Mouse (Mus musculus): ENCODE data around the gene Usp7.
"Not testable (repeated sequence)": the region's sequence is repeated elsewhere in the genome, so short reads cannot be mapped to it uniquely, and the experiment has no call there.

Gene Usp7

GRCm38 (mm10) chr16:8784753-8785152 is 7.4 kb downstream of the Usp7 start:
- intact Hi-C loops (cut with DNase I): no loop called here

- intact Hi-C loops (cut with DNase I): no loop called here
These were observed 8.8 kb downstream of the Usp7 start for GRCm38 (mm10) chr16:8783198-8783913.

- intact Hi-C loops (cut with DNase I): no loop called here
These were observed 10.4 kb downstream of the Usp7 start for GRCm38 (mm10) chr16:8781660-8782059.

GRCm38 (mm10) chr16:8781191-8781590 is 10.9 kb downstream of the Usp7 start:
- intact Hi-C loops (cut with DNase I): no loop called here

GRCm38 (mm10) chr16:8780187-8780586 is 11.9 kb downstream of the Usp7 start:
- intact Hi-C loops (cut with DNase I): no loop called here

- intact Hi-C loops (cut with DNase I): no loop called here
These were observed 13.4 kb downstream of the Usp7 start for GRCm38 (mm10) chr16:8778697-8779096.

- intact Hi-C loops (cut with DNase I): no loop called here
These were observed 14.9 kb downstream of the Usp7 start for GRCm38 (mm10) chr16:8777202-8777601.

- intact Hi-C loops (cut with DNase I): no loop called here
These were observed 15.5 kb downstream of the Usp7 start for GRCm38 (mm10) chr16:8776634-8777033.

GRCm38 (mm10) chr16:8771086-8771485 is 21.0 kb downstream of the Usp7 start:
- intact Hi-C loops (cut with DNase I): no loop called here

GRCm38 (mm10) chr16:8770342-8770741 is 21.8 kb downstream of the Usp7 start:
- intact Hi-C loops (cut with DNase I): not testable (repeated sequence)

- intact Hi-C loops (cut with DNase I): loop anchor here (2.0 to 10.0 kb wide), 2 partner anchors 83 to 275 kb away; no protein-coding TSS in a partner anchor
These were observed 22.6 kb downstream of the Usp7 start for GRCm38 (mm10) chr16:8769466-8769865.

GRCm38 (mm10) chr16:8769065-8769464 is 23.0 kb downstream of the Usp7 start:
- intact Hi-C loops (cut with DNase I): loop anchor here (2.0 to 10.0 kb wide), 2 partner anchors 82 to 274 kb away; no protein-coding TSS in a partner anchor

- intact Hi-C loops (cut with DNase I): loop anchor here (2.0 to 10.0 kb wide), 2 partner anchors 82 to 274 kb away; no protein-coding TSS in a partner anchor
These were observed 23.5 kb downstream of the Usp7 start for GRCm38 (mm10) chr16:8768588-8768987.

GRCm38 (mm10) chr16:8768071-8768470 is 24.0 kb downstream of the Usp7 start:
- intact Hi-C loops (cut with DNase I): loop anchor here (2.0 to 10.0 kb wide), 2 partner anchors 81 to 273 kb away; no protein-coding TSS in a partner anchor

- intact Hi-C loops (cut with DNase I): loop anchor here (2.0 to 10.0 kb wide), 2 partner anchors 81 to 273 kb away; no protein-coding TSS in a partner anchor
These were observed 24.7 kb downstream of the Usp7 start for GRCm38 (mm10) chr16:8767133-8768052.

- intact Hi-C loops (cut with DNase I): loop anchor here (10.0 kb wide), 1 partner anchor 271 kb away; no protein-coding TSS in a partner anchor
These were observed 25.9 kb downstream of the Usp7 start for GRCm38 (mm10) chr16:8766196-8766595.

GRCm38 (mm10) chr16:8764124-8764907 is 27.8 kb downstream of the Usp7 start:
- intact Hi-C loops (cut with DNase I): loop anchor here (10.0 kb wide), 1 partner anchor 270 kb away; no protein-coding TSS in a partner anchor

- intact Hi-C loops (cut with DNase I): loop anchor here (10.0 kb wide), 1 partner anchor 268 kb away; no protein-coding TSS in a partner anchor
These were observed 29.1 kb downstream of the Usp7 start for GRCm38 (mm10) chr16:8763028-8763427.

GRCm38 (mm10) chr16:8761894-8762293 is 30.2 kb downstream of the Usp7 start:
- intact Hi-C loops (cut with DNase I): loop anchor here (10.0 kb wide), 1 partner anchor 267 kb away; no protein-coding TSS in a partner anchor

- intact Hi-C loops (cut with DNase I): loop anchor here (10.0 kb wide), 1 partner anchor 266 kb away; no protein-coding TSS in a partner anchor
These were observed 31.1 kb downstream of the Usp7 start for GRCm38 (mm10) chr16:8761005-8761404.

GRCm38 (mm10) chr16:8758979-8759378 is 33.1 kb downstream of the Usp7 start:
- intact Hi-C loops (cut with DNase I): no loop called here

Data from adrenal gland (tissue).